Mouse (Mus musculus): ENCODE data around the gene Adgrl2.

Adgrl2 gene

DNA sequence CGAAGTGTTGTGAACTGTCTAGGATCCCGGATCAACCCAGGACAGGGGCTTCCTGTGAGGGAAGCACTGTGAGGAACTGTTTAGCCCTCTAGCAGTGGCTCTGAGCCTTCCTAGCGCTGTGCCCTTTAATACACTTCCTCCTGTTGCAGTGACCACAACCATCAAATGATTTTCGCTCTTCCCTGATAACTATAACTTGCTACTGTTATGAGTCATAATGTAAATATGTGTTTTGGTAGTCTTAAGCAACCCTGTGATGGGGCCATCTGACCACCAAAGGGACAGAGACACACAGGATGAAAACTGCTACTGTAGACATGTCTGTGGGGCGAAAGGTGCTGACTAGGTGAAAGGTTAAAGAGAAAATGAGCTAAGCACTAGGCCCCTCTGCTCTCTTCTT lies 71.9 kb downstream of the Adgrl2 start:
- no peak for DNase-seq

DNA sequence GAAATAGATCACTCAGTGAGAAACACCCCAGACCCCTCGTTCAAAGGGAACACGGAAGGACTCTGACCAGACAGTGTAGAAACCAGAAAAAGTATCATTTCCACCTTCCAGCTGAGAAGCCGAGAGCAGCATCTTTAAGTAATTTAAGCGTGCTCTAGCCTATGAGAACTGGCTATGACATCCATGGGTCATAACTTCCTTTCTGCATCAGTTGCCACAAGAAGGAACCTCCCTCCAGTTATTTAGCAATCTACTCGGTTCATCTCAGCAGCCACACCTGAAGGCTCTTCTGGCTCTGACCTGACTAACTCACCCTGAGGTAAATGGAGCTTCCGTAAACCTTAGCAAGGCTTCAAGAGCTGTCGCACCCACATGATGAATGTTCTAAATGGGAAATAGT lies 72.5 kb downstream of the Adgrl2 start:
- DNase-seq: no peak

DNA sequence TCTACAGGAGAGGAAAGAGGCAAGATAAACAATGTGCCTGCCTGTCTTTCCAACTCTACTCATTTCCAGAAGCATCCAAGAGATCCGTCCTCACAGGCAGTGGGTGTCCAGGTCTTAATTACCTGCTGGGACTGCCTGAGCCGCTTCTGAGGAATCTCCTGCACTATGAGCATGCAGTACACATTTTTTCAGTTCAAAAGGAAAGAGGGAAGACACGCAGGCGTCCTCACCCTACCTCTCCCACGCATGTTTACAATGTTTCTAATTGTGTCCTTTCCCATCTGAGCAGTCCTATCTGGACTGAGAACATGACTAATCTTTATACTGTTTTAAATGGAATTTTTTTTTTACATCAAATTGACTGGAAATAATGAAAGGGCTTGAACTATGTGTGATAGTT lies 74.1 kb downstream of the Adgrl2 start:
- DNase-seq: no peak

DNA sequence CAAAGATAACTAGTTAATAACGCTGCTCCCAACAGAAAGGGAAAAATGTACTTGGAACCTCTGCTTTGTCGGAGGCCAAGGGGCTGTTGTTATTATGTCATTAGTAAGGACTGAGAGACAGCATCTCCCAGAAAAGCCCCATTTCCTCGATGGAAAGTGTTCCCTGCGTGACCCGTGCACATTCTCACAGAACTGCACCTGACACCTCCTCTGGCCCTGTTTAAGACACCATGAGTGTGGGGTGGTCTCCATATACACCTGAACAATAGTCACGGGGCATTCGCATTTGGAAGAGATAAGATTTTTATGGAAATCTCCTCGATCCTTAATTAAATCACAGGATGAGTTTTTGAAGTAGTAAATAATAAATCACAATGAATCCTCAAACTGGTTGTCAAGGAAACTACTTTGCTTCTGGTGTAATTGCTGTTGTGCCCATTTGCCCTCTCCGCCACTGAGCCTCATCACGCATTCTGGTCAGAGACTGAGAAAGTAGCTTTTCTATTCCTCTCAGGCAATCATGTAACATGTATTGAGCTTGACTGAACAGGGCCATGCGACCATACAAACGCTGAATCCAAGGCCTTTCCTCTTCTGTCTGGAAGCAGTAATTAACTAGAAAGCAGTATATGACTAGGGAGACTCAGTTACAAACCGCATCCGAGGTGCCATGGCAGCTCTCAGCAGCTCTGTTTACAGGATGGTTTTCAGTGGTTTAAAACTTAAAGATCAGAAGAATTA lies 77.2 kb downstream of the Adgrl2 start:
- no peak for DNase-seq

DNA sequence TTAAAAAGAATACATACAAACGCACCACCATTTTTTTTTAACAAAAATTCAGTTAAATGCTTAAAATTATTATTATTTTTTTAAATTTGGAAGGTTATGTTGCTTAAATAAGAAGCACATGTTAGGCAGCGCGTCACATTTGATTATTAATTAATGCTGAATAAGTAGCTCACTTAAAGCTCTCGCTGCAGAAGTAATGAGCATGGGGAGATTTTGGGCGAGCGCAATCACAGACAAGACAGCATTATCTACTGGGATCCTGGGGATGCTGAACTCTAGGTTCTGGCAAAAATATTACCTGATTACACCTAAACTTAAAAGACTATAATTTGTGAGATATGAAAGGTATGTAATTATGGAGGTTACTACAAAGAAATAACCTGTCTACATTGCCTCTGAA lies 77.8 kb downstream of the Adgrl2 start:
- DNase-seq: no peak

DNA sequence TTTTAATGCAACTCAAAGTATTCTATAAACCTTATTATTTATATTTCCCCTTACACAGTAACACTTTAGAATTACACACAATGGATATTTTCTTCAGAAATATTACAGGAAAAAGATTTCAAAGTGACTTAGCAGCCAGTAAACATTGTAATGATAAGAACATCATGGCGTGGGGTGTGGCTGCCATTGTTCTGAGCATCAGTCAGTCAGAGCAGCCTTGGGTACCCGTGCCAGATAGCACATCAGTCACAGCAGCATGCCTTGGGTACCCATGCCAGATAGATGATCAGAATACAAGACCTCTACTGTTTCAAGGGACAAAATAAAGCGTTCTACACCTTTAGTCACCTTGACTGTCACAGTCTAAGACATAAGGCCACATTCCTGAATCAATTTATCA lies 82.5 kb downstream of the Adgrl2 start:
- DNase-seq: no peak

DNA sequence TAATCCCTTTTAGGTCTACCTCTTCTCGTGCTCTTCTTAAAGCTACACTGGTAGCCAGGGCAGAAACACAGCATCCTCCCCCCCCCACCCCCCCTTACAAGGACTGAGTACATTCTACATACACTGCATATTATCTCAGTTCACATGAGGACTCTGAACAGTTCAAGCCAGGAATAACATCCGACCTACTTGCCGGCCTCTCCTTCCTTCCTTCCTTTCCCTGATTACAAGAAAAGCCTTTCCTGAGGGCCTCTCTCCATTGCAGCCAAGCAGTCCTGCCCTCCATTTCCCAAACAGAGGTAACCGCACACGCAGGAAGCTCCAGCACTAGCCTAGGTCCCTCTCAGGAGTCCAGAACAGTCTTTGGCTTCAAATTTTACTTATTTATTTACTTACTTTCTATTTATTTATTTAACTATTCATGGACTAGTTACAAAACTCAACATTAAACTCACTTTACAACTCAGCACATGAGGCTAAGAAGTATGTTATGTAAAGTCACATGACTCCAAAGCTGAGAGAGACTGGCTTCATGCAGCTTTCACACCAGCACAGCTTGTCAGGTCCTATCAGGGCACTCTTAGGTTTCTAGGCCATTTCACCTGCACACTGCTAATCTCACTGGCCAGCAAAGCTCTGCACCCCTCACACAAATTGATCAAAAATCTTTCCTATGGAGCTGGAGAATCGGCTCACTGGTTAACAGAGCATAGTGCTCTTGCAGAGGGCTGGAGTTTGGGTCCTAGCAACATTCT lies 83.2 kb downstream of the Adgrl2 start:
- DNase-seq: no peak

DNA sequence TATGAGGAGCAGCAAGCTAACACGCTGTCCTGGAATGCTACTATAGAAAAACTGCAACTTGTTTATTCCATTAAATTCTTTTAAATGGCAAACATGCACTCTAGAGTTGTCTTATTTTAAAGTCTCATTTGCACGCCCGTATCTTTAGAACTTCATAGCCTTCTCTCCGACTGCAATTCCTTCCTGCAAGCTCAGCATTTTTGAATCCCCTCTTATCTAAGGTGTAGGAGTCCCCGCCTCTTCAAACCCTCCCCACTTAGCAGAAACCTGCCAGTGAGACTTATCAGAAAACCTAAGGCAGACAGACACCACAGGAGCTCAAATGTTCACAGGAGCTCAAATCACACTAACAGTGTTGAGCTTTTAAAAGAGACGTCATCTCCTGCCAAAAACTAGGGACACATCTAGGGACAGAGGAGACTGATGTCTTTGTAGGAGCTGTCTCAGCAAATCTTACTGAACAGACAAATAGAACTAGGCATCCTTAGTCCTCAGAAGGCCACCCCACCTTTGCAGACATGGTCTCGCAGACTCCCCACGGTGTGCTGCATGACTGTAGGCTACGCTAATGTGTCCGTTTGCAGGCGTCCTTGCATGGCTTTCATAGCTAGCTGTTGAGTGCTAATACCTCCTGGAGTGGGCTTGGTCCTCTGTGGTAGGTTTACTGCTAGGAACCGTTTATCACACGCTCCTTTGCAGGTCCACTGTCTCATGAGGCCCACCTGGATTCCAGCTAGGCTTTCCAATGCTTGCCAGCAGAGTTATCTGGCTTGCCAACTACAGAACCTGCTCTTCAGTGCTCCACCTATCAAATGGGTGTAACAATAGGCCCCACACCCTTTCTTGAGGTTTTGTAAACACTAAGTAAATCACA lies 84.2 kb downstream of the Adgrl2 start:
- no peak for DNase-seq

DNA sequence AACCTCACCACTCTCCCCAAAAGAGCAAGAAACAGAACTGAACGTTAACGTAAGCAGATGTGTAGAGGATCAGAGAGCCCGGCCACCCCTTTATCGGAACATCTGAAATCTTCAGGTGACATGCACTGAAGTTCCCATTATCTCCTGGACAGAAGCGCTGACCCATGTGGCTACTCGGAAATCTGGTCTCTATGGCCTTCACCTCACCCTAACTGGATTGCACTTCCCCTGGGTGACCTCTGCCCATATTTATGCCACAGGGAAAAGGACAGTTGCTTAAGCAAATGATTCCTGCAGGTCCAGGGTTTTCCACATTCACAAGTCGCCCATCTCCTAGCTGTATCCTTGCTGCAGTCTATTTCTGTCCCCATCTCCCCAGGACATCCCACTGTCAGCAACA lies 84.9 kb downstream of the Adgrl2 start:
- DNase-seq: no peak

DNA sequence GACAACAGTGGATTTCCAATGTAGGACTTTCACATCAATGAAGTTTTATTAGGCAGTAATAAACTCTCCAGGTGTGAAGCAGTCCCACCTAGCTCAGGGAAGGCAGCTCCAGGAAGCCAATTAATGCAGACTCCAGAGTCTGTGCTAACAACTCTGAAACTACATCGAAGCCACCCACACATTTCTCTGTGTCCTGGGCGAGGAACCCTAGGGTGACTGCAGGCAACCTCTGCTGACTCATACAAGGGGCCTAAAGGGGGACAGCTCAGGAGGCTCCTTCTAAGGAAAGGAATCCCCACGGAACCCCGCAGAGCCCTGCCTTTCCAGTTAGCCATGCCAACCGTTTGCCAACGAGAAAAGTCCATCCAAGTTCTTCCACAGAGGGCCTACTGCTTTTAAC lies 90.5 kb downstream of the Adgrl2 start:
- DNase-seq: no peak

DNA sequence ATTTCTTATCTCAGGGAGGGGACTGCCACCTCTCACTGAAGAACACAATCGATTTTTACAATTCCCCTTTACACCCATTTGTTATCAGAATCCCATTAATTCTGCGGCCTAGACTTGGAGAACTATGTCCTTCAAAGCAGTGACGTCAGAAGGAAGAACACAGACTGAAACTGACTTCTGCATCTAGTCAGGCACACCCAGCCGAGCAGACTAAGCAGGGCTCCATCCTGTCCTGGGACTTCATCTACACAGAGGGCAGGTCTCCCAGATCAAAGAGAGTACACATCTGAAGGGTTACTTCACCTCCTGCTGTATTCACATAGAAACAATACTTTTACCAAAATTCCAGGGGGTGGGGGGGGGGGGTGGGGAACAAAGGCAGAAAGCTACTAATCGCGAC lies 90.9 kb downstream of the Adgrl2 start:
- no peak for DNase-seq

DNA sequence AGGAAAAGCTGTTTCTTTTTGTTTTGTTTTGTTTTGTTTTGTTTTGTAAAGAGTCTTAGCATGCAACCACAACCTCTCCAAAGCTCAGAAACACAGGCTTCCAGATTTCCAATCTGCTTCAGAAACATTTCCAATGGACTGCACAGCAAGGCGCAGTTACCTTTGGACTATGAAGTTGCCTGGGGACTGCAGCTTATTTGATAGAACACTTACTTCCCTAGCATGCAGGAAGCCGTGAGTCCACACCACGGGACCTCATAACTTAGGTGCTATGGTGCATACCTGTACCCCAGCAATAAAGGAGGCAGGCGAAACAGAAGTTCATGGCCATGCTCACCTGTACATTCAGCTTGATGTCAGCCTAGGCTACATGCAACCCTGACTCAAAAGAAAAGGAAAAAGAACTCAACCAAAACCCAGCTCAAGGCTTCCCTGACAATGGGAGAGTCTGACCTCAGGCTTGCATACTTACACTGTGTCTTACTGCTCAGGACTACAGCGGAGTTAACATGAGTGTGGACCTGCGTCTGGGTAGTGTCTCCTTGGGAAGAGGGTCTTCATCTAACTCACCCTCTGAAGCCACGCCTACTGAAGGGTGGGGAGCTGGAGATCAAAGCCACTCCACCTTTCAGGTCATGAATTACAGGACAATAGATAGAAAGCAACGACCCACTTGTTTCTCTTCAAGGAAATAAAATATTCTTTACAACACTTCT lies 91.7 kb downstream of the Adgrl2 start:
- no peak for DNase-seq

DNA sequence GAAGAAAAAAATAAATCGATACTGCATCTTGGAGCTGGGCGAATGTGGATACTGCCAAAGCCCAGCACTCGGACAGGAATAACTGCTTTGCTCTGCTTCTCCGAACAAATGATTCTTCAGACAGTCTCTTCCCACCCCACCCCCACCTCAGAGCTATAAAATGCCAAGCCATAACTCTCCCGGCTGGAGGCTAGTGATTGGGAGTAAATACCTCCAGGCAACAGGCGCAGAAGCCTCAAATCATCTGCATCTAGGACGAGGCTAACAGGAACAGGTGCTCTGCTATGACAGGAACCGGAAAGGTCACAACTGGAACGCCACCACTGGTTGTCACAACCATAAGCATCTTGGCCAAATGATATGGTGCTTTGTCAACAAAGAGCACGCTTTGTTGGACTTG lies 94.1 kb downstream of the Adgrl2 start:
- DNase-seq: no peak

DNA sequence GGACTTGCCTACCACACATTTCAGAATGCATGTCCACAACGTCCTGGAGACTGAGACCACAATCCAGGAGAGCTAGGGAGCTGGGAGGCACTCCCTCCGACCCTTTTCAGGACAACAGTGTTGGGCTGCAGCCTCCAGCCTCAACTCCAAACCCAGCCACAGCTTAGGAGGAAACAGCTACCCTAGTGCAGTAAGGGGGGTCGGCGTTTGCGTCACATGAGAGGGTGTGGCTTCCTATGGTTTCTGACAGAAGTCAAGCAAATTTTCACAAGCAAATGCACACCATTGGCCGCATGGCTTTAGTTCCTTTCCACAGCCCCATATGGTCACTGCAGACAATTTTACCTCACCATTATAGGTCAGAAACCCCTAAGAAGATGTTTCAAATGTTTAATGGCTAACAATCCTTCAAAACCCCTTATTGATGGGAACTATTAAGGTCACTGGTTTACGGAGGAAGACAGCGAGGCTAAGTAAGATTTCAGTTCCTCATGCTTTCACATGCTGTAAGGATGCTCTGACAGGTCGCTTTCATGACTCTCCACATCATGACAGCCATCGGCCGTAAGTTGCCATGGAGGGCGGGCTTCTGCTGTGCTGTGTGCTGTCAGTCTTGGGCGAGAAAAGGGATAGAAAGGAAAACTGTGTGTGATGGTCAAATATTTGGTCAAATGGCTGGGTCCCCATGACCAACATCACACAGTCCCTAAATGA lies 94.8 kb downstream of the Adgrl2 start:
- DNase-seq: no peak

DNA sequence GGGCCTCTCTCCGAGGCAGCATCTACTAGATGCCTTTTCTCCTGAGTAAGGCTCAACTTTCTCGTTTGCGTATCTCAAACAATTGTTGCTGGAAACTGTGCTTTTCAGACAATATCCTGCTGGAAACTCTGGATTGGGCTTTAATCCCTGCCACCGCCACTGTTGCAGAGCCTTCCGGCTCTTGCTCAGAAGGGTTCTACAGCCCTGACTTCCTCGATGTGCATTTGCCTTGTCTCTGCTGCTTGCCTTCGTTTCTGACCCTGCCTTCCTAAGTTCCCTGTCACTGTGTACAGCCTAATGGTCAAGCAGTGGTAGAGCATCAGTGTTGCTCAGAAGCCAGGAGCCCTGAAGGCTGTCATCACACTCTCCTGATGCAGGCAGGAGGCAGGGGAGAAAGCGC lies 95.5 kb downstream of the Adgrl2 start:
- DNase-seq: no peak

DNA sequence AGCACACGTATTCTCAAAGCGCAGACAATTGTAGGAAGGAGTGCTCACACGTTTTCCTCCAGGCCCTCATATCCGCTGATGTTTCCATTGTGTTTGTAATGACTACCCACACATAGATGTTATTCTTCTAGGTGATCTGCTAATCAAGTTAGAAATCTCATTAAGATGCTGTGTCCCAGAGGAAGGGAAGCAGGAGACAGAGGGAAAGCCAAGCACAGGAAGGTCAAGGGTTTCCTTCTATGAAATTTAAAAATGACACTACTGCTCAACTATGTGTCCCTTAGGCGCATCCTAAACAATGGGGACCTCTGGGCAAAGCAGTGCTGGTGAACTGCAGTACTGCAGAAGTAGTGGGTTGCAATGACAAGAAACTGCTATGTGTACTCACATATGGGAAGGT lies 102.5 kb downstream of the Adgrl2 start:
- DNase-seq: no peak

DNA sequence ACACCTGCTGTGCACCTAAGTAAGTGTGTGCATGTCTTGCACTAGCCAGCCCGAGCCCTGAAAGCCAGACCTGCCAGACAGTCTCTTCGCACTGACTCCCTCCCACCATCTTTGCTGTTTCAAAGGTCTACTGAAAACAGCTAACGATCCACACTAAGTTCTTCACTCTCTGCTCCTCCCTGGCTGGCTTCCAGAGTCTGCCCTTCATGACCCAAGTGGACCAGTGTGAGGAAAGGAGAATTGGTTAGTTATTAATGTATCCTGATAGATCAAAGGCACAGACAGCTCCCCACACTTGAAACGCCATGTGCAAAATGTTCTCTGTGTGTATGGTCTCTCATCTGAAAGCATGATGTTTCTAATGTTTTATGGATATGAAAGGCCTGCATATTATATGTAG lies 103.4 kb downstream of the Adgrl2 start:
- DNase-seq: no peak

DNA sequence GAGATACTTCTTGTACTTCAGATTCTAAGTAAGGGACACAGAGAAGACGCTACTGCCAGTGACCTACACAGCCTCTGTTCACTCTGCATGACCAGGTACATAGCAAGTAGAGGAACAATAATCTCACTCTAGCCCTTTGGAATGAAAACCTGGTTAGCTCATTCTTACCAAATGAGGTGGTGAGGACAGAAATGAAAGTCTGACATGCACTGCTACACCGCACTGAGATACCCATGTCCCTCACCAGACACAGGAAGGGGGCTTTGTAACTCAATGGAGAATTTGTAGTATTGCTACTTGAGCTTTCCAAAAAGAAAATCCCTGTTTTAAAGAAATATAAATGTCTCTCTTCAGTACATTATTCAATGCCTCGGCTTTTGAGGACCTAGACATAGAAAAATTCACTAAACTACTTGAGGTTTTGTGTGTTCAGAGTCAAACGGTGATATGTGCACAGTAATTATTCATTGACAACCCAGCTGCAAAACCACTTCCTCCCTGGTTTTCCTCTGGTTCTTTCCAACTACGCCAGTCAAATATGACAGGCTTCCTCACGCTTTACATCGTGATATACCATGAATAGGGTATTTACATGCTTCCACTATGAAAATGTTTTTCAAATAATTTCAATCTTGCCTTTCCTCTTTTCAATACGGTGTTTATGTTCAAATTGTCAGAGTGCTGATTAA lies 104.2 kb downstream of the Adgrl2 start:
- DNase-seq: no peak

DNA sequence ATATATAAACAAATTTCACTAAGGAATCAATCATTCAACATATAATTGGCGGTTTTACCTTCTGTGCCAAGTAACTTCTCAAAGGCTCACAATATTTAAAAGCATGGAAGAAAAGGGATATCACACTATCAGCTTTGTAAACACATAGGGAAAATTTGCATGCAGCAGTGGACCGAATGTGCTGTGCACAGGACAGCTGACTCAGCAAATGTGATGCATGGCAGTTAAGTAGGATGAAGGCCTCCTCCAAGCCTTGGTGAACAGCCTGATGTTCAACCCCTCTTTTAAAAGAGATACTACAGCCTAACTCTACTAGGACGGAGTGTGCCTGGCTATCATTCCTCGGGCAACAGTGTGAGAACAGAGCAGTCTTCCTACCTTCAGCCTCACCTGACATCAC lies 105.2 kb downstream of the Adgrl2 start:
- DNase-seq: no peak

DNA sequence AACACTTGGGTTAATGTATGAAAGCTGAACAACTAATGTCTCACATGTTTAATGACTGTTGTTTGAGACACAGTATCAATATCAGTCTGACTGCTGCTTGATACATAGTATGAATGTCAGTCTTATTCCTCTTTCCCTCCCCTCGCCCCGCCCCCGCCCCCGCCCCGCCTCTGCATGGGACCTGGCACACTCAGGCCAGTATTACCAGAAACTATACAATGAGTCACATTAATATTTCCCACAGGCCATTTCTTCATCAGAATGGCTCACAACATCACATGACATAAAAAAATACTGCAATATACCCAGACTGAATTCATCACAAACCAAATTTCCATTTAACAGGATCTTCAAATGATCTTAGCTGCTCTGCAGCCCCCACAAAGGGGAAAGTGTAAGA lies 108.9 kb downstream of the Adgrl2 start:
- no peak for DNase-seq

DNA sequence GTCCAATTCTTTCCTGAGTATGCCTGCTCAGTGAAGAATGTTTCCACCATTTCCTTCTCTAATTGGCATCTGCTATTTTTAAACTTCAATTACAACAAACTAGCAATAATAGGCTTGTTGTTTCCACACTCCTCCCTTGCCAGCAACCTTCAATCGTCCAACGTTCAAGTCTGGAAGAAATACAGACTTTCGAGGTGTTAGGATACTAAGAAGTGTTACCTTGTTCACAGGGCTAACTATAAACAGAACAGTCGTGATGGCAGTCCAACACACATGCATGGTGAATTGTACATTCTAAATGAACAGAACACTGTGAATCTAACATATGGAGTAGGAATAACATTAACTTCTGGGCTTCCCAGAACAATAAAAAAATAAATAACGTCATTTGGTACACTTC lies 117.8 kb downstream of the Adgrl2 start:
- DNase-seq: no peak
